In the genomic region with DNA sequence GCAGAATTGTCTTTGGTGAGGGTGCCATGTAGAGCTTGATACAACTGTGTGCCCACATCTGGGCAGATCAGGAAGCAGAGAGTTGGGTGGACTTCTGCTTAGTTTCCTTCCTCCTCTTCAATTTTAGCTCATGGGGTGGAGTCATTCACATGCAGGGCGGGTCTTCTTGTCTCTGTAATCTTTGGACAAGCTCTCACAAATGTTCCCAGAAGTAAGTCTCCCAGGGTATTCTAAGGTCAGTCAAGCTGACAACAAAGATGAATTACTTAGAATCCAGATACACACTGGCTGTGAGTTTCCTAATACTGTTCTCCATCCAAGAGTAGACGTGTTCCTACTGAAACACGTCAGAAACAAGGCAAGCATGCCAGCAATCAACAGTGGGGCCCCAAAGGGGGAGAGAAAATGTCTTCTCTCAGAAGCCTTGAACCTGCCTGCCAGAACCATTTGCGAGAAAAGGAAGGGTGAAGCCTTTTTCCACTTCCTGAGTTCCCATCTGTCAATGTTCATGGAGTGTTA, we compare ENCODE assay signal across 7 mouse cellular contexts. TPM values are rescaled to one million over a fixed set of nuclear protein-coding genes. Genes with fewer than 3 reads are reported as not detected.
DNase-seq lines count a peak whose midpoint lies in the region; ATAC-seq and TF ChIP-seq lines count a peak whose summit lies in the region.

No protein-coding gene starts in this region.

- no peaks in the 10 kb centered on the region for H3K4me1 ChIP-seq in kidney, postnatal 0 days (replicated peaks; ENCODE audit: insufficient read depth, low read length)
- peaks cover 78% of the 10 kb centered on the region for H3K4me1 ChIP-seq in megakaryocyte, embryonic 14.5 days

- no peak for TF ChIP-seq CTCF in kidney, postnatal 0 days (IDR thresholded peaks at IDR 0.05; ENCODE audit: low read depth)

- H3K36me3 ChIP-seq in kidney, postnatal 0 days (ENCODE audit: insufficient read depth, low read length) = no peaks in the 10 kb centered on the region
- peaks cover 58% of the 10 kb centered on the region for H3K36me3 ChIP-seq in megakaryocyte, embryonic 14.5 days (replicated peaks; ENCODE audit: low read length)

- H3K9ac ChIP-seq in kidney, postnatal 0 days (ENCODE audit: low read depth, low read length) = no peak overlapping the region

- H3K27me3 ChIP-seq in kidney, postnatal 0 days (ENCODE audit: insufficient read depth, low read length) = no peaks in the 10 kb centered on the region
- H3K27me3 ChIP-seq in megakaryocyte, embryonic 14.5 days (replicated peaks) = no peaks in the 10 kb centered on the region

- no peak overlapping the region for H3K4me3 ChIP-seq in kidney, postnatal 0 days (replicated peaks; ENCODE audit: low read depth, low read length)
- H3K4me3 ChIP-seq in megakaryocyte, embryonic 14.5 days (replicated peaks) = peak overlapping the region; percentile 67

- no peak overlapping the region for H3K4me2 ChIP-seq in kidney, postnatal 0 days (ENCODE audit: low read length)

- peak; percentile 22 for DNase-seq in adipocyte (ENCODE audit: low spot score)
- DNase-seq in kidney, postnatal 0 days (ENCODE audit: low spot score) = peak; percentile 57
- no peak for DNase-seq in right cerebral cortex, adult 2 months (ENCODE audit: low spot score in 2 of 2)
- no peak for DNase-seq in cerebellum, adult 9-10 months
- DNase-seq in frontal cortex, postnatal 25 days (ENCODE audit: low spot score in 2 of 2) = no peak

- peak; percentile 82 for ATAC-seq in common myeloid progenitor, adult 5-6 weeks (replicated peaks; ENCODE audit: low read depth, poor library complexity, severe bottlenecking)
- no peak for ATAC-seq in kidney, postnatal 0 days (replicated peaks; ENCODE audit: low FRiP score, low read depth)

- WGBS in kidney, postnatal 0 days = 45% methylated on average over 4 of the region's 4 CpGs

- no peak overlapping the region for H3K27ac ChIP-seq in kidney, postnatal 0 days

- H3K9me3 ChIP-seq in kidney, postnatal 0 days (replicated peaks; ENCODE audit: low read length) = no peaks in the 10 kb centered on the region
- peaks cover 13% of the 10 kb centered on the region; the same call in 1 of the 2 replicates for H3K9me3 ChIP-seq in megakaryocyte, embryonic 14.5 days

RNA-seq across cellular contexts. Expression of a gene that starts 11.2 kb away (rescaled TPM):
- total RNA-seq in common myeloid progenitor, adult 5-6 weeks (2017) = 2.0 and 2.5 TPM in 2 replicates
- 1.3 and 1.4 TPM in 2 replicates for polyA plus RNA-seq in kidney, postnatal 0 days (2015; fragmentation: Nextera tagmentation; extraction: Ambion mirVana)
- 1.0 and 4.3 TPM in 2 replicates for polyA plus RNA-seq in megakaryocyte, embryonic 14.5 days (2012; ENCODE audit: insufficient read depth, low replicate concordance)

RNA-seq across cellular contexts. Expression of a gene that starts 57.8 kb away (rescaled TPM):
- total RNA-seq in common myeloid progenitor, adult 5-6 weeks (2017) = 2.6 and 2.7 TPM in 2 replicates
- 35.4 and 40.9 TPM in 2 replicates for polyA plus RNA-seq in kidney, postnatal 0 days (2015; fragmentation: Nextera tagmentation; extraction: Ambion mirVana)
- polyA plus RNA-seq in megakaryocyte, embryonic 14.5 days (2012; ENCODE audit: insufficient read depth, low replicate concordance) = 4.5 and 9.5 TPM in 2 replicates

Comparison
In these comparisons a context has a peak if more than half of its experiments do, and no peak if none do; other contexts are left out.
1. DNase-seq: peak in adipocyte (single experiment) and kidney, postnatal 0 days (single experiment); none in right cerebral cortex, adult 2 months (0 of 2), cerebellum, adult 9-10 months (single experiment) and frontal cortex, postnatal 25 days (0 of 2).